In genomic region chr12:73578141-73578540, GRCm38 (mm10) we compare ENCODE assay signal across 23 mouse cellular contexts. TPM values are rescaled to one million over a fixed set of nuclear protein-coding genes. Genes with fewer than 3 reads are reported as not detected.
DNase-seq lines count a peak whose midpoint lies in the region; ATAC-seq and TF ChIP-seq lines count a peak whose summit lies in the region.
"Had no signal": no experiment of that assay in that cellular context is flagged by ENCODE, and none has a peak within 500 bp of the region (broad histone marks: within the 10 kb centered on the region; RNA-seq: fewer than 3 reads in every experiment).

No protein-coding gene starts in this region.

- no peak for ATAC-seq in forebrain, embryonic 12.5 days (ENCODE audit: low FRiP score)
- ATAC-seq: forebrain, embryonic 15.5 days had no signal

- no peaks in the 10 kb centered on the region for H3K9me3 ChIP-seq in forebrain, embryonic 12.5 days
- H3K9me3 ChIP-seq: embryonic facial prominence, embryonic 10.5 days; forebrain, embryonic 10.5 days; forebrain, embryonic 15.5 days; heart, embryonic 15.5 days; hindbrain, embryonic 10.5 days had no signal

- no peaks in the 10 kb centered on the region for H3K36me3 ChIP-seq in kidney, adult 2 months (ENCODE audit: control insufficient read depth, insufficient read depth, low read length)
- no peaks in the 10 kb centered on the region for H3K36me3 ChIP-seq in forebrain, embryonic 12.5 days (replicated peaks)
- H3K36me3 ChIP-seq: embryonic facial prominence, embryonic 10.5 days; forebrain, embryonic 10.5 days; forebrain, embryonic 15.5 days; heart, embryonic 15.5 days; hindbrain, embryonic 10.5 days had no signal

- no peak overlapping the region for H3K4me2 ChIP-seq in forebrain, embryonic 12.5 days
- H3K4me2 ChIP-seq: forebrain, embryonic 15.5 days; heart, embryonic 11.5 days; heart, embryonic 15.5 days; hindbrain, embryonic 14.5 days had no signal

- H3K4me1 ChIP-seq in kidney, adult 2 months (ENCODE audit: control insufficient read depth, insufficient read depth, low read length) = no peaks in the 10 kb centered on the region
- no peaks in the 10 kb centered on the region for H3K4me1 ChIP-seq in forebrain, embryonic 12.5 days
- H3K4me1 ChIP-seq: embryonic facial prominence, embryonic 10.5 days; forebrain, embryonic 10.5 days; forebrain, embryonic 15.5 days; heart, embryonic 15.5 days; hindbrain, embryonic 10.5 days had no signal

- H3K9ac ChIP-seq in forebrain, embryonic 12.5 days = no peak overlapping the region
- H3K9ac ChIP-seq: forebrain, embryonic 15.5 days; heart, embryonic 15.5 days; hindbrain, embryonic 14.5 days had no signal

- WGBS in kidney, adult 2 months = 72% methylated on average over 6 of the region's 6 CpGs
- 81% methylated on average over 6 of the region's 6 CpGs for WGBS in forebrain, embryonic 12.5 days

- no peak for TF ChIP-seq CTCF in kidney, adult 2 months (conservative IDR thresholded peaks at IDR 0.05; ENCODE audit: insufficient read depth, insufficient read length, low read depth, low read length)

- intact Hi-C loops in heart, postnatal 25 days (cut with DNase I) = no loop called here

- TF ChIP-seq POLR2A in kidney, adult 2 months (IDR thresholded peaks at IDR 0.05; ENCODE audit: low read depth, low read length) = no peak

- no peak overlapping the region for H3K4me3 ChIP-seq in kidney, adult 2 months (ENCODE audit: insufficient read depth, low read depth, low read length)
- no peak overlapping the region for H3K4me3 ChIP-seq in forebrain, embryonic 12.5 days (replicated peaks)
- H3K4me3 ChIP-seq: embryonic facial prominence, embryonic 10.5 days; erythroblast, embryonic 14.5 days; forebrain, embryonic 10.5 days; forebrain, embryonic 15.5 days; heart, adult 2 months; heart, embryonic 15.5 days; hindbrain, embryonic 10.5 days had no signal

- no peaks in the 10 kb centered on the region for H3K27me3 ChIP-seq in kidney, adult 2 months (replicated peaks; ENCODE audit: control insufficient read depth, insufficient read depth, low read length)
- peaks cover 10% of the 10 kb centered on the region for H3K27me3 ChIP-seq in forebrain, embryonic 12.5 days
- H3K27me3 ChIP-seq: forebrain, embryonic 15.5 days; heart, embryonic 15.5 days had no signal

- no peak overlapping the region for H3K27ac ChIP-seq in kidney, adult 2 months (ENCODE audit: insufficient read depth, low read depth, low read length)
- H3K27ac ChIP-seq in forebrain, embryonic 12.5 days = no peak overlapping the region
- H3K27ac ChIP-seq: embryonic facial prominence, embryonic 10.5 days; forebrain, embryonic 10.5 days; forebrain, embryonic 15.5 days; heart, adult 2 months; heart, embryonic 15.5 days; hindbrain, embryonic 10.5 days; hindbrain, embryonic 14.5 days had no signal

- DNase-seq in heart, adult 11 months = peak; percentile 60
- no peak for DNase-seq in heart, postnatal 25 days (ENCODE audit: low spot score)
- peak; percentile 24 for DNase-seq in thymus, postnatal 14 days
- DNase-seq in thymus, adult 18-20 months = no peak
- peak; percentile 66 for DNase-seq in induced T-regulatory cell, adult 2 months (ENCODE audit: low read depth)
- no peak for DNase-seq in cerebellum, adult 11 months
- DNase-seq in kidney, adult 2 months = no peak
- DNase-seq: adrenal gland, postnatal 10 days; B cell, adult 2 months; cerebellum, adult 2 months; cerebellum, postnatal 10 days; gastrocnemius, postnatal 36 days; heart, adult 2 months; heart, postnatal 14 days had no signal

RNA-seq across cellular contexts. Expression of gene Prkch, which starts 6.5 kb away (rescaled TPM):
- total RNA-seq in heart, postnatal 25 days (2021) = 10 to 100 TPM; 16.1 to 18.8 TPM
- 8.4 and 9.5 TPM in 2 replicates for polyA plus RNA-seq in kidney, adult 2 months (2012; rRNA removed)
- 4.6 and 6.0 TPM in 2 replicates for polyA plus RNA-seq in forebrain, embryonic 12.5 days (2016; fragmentation: Nextera tagmentation; extraction: Ambion mirVana)

RNA-seq across cellular contexts. Expression of gene Tmem30b, which starts 31.9 kb away (rescaled TPM):
- total RNA-seq in heart, postnatal 25 days (2021) = under 1 TPM; 0.08 to 0.13 TPM
- 16.5 and 22.3 TPM in 2 replicates for polyA plus RNA-seq in kidney, adult 2 months (2012; rRNA removed)
- 2.2 and 3.1 TPM in 2 replicates for polyA plus RNA-seq in forebrain, embryonic 12.5 days (2016; fragmentation: Nextera tagmentation; extraction: Ambion mirVana)
- polyA plus RNA-seq: erythroblast, embryonic 14.5 days had no signal

Comparison
In these comparisons a context has a peak if more than half of its experiments do, and no peak if none do; other contexts are left out.
1. DNase-seq: peak in heart, adult 11 months (single experiment), thymus, postnatal 14 days (single experiment) and induced T-regulatory cell, adult 2 months (single experiment); none in heart, postnatal 25 days (single experiment), thymus, adult 18-20 months (0 of 2), cerebellum, adult 11 months (single experiment) and kidney, adult 2 months (single experiment).